Mouse (Mus musculus): ENCODE results near the gene Slc2a1.

- TF ChIP-seq POLR2A (IDR thresholded peaks at IDR 0.05; ENCODE audit: low read depth, low read length) (no peak), TBP (conservative IDR thresholded peaks at IDR 0.05; ENCODE audit: low read depth, low read length) (no peak), POLR2AphosphoS2 (IDR thresholded peaks at IDR 0.05; ENCODE audit: low read depth, low read length) (no peak), CTCF (conservative IDR thresholded peaks at IDR 0.05 in 1 of 2, IDR thresholded peaks at IDR 0.05 in 1 of 2; ENCODE audit: low read depth in 2 of 2, low read length in 2 of 2) (no peak), E2F4 (IDR thresholded peaks at IDR 0.05; ENCODE audit: insufficient replicate concordance, low read depth, low read length) (no peak), MAX (IDR thresholded peaks at IDR 0.05; ENCODE audit: low read length) (no peak), ZMIZ1 (IDR thresholded peaks at IDR 0.05; ENCODE audit: low read depth, low read length) (no peak), PAX5 (IDR thresholded peaks at IDR 0.05; ENCODE audit: low read length) (no peak), NRF1 (IDR thresholded peaks at IDR 0.05; ENCODE audit: low read depth, low read length) (no peak), MXI1 (IDR thresholded peaks at IDR 0.05; ENCODE audit: low read depth, low read length) (no peak)
Measured at GRCm38 (mm10) chr4:119185771-119186170, 77.3 kb downstream of the Slc2a1 start.

Data from CH12.LX (cell line).